Mouse (Mus musculus): ENCODE measurements around the gene Xkr7. TPM values are rescaled to one million over a fixed set of nuclear protein-coding genes. Genes with fewer than 3 reads are reported as not detected.

Xkr7 gene
- polyA plus RNA-seq, 1 experiment from 2014 or later, result not detected

- H3K27me3 ChIP-seq (ENCODE audit: insufficient read depth, low read length), result no peaks in the 10 kb centered on the region
- DNase-seq (no peak), ATAC-seq (ENCODE audit: insufficient read depth) (no peak)
- H3K27ac ChIP-seq (ENCODE audit: low read depth), result no peak overlapping the region
- H3K4me3 ChIP-seq (ENCODE audit: low read depth, low read length), result no peak overlapping the region
- no peaks in the 10 kb centered on the region for H3K9me3 ChIP-seq (ENCODE audit: low read depth, low read length)
- H3K9ac ChIP-seq, result no peak overlapping the region
- no peaks in the 10 kb centered on the region for H3K4me1 ChIP-seq (ENCODE audit: insufficient read depth)
- H3K4me2 ChIP-seq, result no peak overlapping the region
- no peak for TF ChIP-seq CTCF (IDR thresholded peaks at IDR 0.05; ENCODE audit: low read depth)
- H3K36me3 ChIP-seq (ENCODE audit: insufficient read depth), result no peaks in the 10 kb centered on the region
- WGBS, result 59% methylated on average over 7 of the region's 7 CpGs
Measured at GRCm38 (mm10) chr2:153084261-153084976, 52.8 kb downstream of the Xkr7 start.

GRCm38 (mm10) chr2:153085556-153085955 is 53.9 kb downstream of the Xkr7 start:
- H3K4me2 ChIP-seq, result no peak overlapping the region
- no peak overlapping the region for H3K27ac ChIP-seq (ENCODE audit: low read depth)
- no peak for TF ChIP-seq CTCF (IDR thresholded peaks at IDR 0.05; ENCODE audit: low read depth)
- H3K36me3 ChIP-seq (ENCODE audit: insufficient read depth), result no peaks in the 10 kb centered on the region
- H3K4me1 ChIP-seq (ENCODE audit: insufficient read depth), result no peaks in the 10 kb centered on the region
- 80% methylated on average over 6 of the region's 6 CpGs for WGBS
- DNase-seq (no peak), ATAC-seq (ENCODE audit: insufficient read depth) (no peak)
- H3K4me3 ChIP-seq (ENCODE audit: low read depth, low read length), result no peak overlapping the region
- no peaks in the 10 kb centered on the region for H3K9me3 ChIP-seq (ENCODE audit: low read depth, low read length)
- H3K27me3 ChIP-seq (ENCODE audit: insufficient read depth, low read length), result no peaks in the 10 kb centered on the region
- H3K9ac ChIP-seq, result no peak overlapping the region

- Histone ChIP-seq H3K27ac (ENCODE audit: low read depth) (no peak overlapping the region), H3K9ac (no peak overlapping the region), H3K4me1 (ENCODE audit: insufficient read depth) (no peaks in the 10 kb centered on the region), H3K4me3 (ENCODE audit: low read depth, low read length) (no peak overlapping the region), H3K9me3 (ENCODE audit: low read depth, low read length) (no peaks in the 10 kb centered on the region), H3K4me2 (no peak overlapping the region), H3K27me3 (ENCODE audit: insufficient read depth, low read length) (no peaks in the 10 kb centered on the region), H3K36me3 (ENCODE audit: insufficient read depth) (no peaks in the 10 kb centered on the region)
- no peak for TF ChIP-seq CTCF (IDR thresholded peaks at IDR 0.05; ENCODE audit: low read depth)
- WGBS, result 84% methylated on average over 4 of the region's 4 CpGs
- ATAC-seq (ENCODE audit: insufficient read depth) (no peak), DNase-seq (no peak)
Measured at GRCm38 (mm10) chr2:153086166-153086565, 54.5 kb downstream of the Xkr7 start.

- Histone ChIP-seq H3K9ac (no peak overlapping the region), H3K4me1 (ENCODE audit: insufficient read depth) (no peaks in the 10 kb centered on the region), H3K36me3 (ENCODE audit: insufficient read depth) (no peaks in the 10 kb centered on the region), H3K4me3 (ENCODE audit: low read depth, low read length) (no peak overlapping the region), H3K4me2 (no peak overlapping the region), H3K27ac (ENCODE audit: low read depth) (no peak overlapping the region), H3K9me3 (ENCODE audit: low read depth, low read length) (no peaks in the 10 kb centered on the region), H3K27me3 (ENCODE audit: insufficient read depth, low read length) (no peaks in the 10 kb centered on the region)
- no peak for TF ChIP-seq CTCF (IDR thresholded peaks at IDR 0.05; ENCODE audit: low read depth)
- 84% methylated on average over 10 of the region's 10 CpGs for WGBS
- DNase-seq (no peak), ATAC-seq (ENCODE audit: insufficient read depth) (no peak)
Measured at GRCm38 (mm10) chr2:153087091-153087490, 55.4 kb downstream of the Xkr7 start.

GRCm38 (mm10) chr2:153089316-153089715 is 57.7 kb downstream of the Xkr7 start:
- H3K4me1 ChIP-seq (ENCODE audit: insufficient read depth), result no peaks in the 10 kb centered on the region
- H3K36me3 ChIP-seq (ENCODE audit: insufficient read depth), result no peaks in the 10 kb centered on the region
- H3K27me3 ChIP-seq (ENCODE audit: insufficient read depth, low read length), result no peaks in the 10 kb centered on the region
- WGBS, result 58% methylated on average over 2 of the region's 2 CpGs
- H3K9ac ChIP-seq, result no peak overlapping the region
- TF ChIP-seq CTCF (IDR thresholded peaks at IDR 0.05; ENCODE audit: low read depth), result no peak
- no peak overlapping the region for H3K27ac ChIP-seq (ENCODE audit: low read depth)
- ATAC-seq (ENCODE audit: insufficient read depth), result no peak
- no peak overlapping the region for H3K4me3 ChIP-seq (ENCODE audit: low read depth, low read length)
- no peaks in the 10 kb centered on the region for H3K9me3 ChIP-seq (ENCODE audit: low read depth, low read length)
- no peak for DNase-seq
- H3K4me2 ChIP-seq, result no peak overlapping the region

GRCm38 (mm10) chr2:153090551-153091165 is 59.0 kb downstream of the Xkr7 start:
- Histone ChIP-seq H3K27me3 (ENCODE audit: insufficient read depth, low read length) (no peaks in the 10 kb centered on the region), H3K9me3 (ENCODE audit: low read depth, low read length) (no peaks in the 10 kb centered on the region), H3K4me1 (ENCODE audit: insufficient read depth) (no peaks in the 10 kb centered on the region), H3K9ac (no peak overlapping the region), H3K4me3 (ENCODE audit: low read depth, low read length) (no peak overlapping the region), H3K27ac (ENCODE audit: low read depth) (no peak overlapping the region), H3K36me3 (ENCODE audit: insufficient read depth) (no peaks in the 10 kb centered on the region), H3K4me2 (no peak overlapping the region)
- DNase-seq (no peak), ATAC-seq (ENCODE audit: insufficient read depth) (no peak)
- TF ChIP-seq CTCF (IDR thresholded peaks at IDR 0.05; ENCODE audit: low read depth), result no peak
- 35% methylated on average over 10 of the region's 10 CpGs for WGBS

Other genes starting within 250 kb of the Xkr7 start
- gene Bcl2l1, start 200.1 kb upstream of the Xkr7 start, polyA plus RNA-seq (2014; fragmentation: Nextera tagmentation; extraction: Ambion mirVana), result 102 and 103 TPM in 2 replicates
- gene Tpx2, start 183.9 kb upstream of the Xkr7 start, polyA plus RNA-seq (2014; fragmentation: Nextera tagmentation; extraction: Ambion mirVana), result 126 and 128 TPM in 2 replicates
- gene Mylk2, start 120.5 kb upstream of the Xkr7 start, polyA plus RNA-seq (2014; fragmentation: Nextera tagmentation; extraction: Ambion mirVana), result not detected in 2 replicates
- 3.9 and 4.8 TPM in 2 replicates for gene Foxs1, start 98.6 kb upstream of the Xkr7 start, polyA plus RNA-seq (2014; fragmentation: Nextera tagmentation; extraction: Ambion mirVana)
- gene Dusp15, start 80.2 kb upstream of the Xkr7 start, polyA plus RNA-seq (2014; fragmentation: Nextera tagmentation; extraction: Ambion mirVana), result 0.14 TPM in 1 of 2 replicates, not detected in the other
- 0.20 and 0.59 TPM in 2 replicates for gene Ttll9, start 69.4 kb upstream of the Xkr7 start, polyA plus RNA-seq (2014; fragmentation: Nextera tagmentation; extraction: Ambion mirVana)
- 54.5 and 56.8 TPM in 2 replicates for gene Pdrg1, start 16.4 kb upstream of the Xkr7 start, polyA plus RNA-seq (2014; fragmentation: Nextera tagmentation; extraction: Ambion mirVana)
- gene Ccm2l, start 34.1 kb downstream of the Xkr7 start, polyA plus RNA-seq (2014; fragmentation: Nextera tagmentation; extraction: Ambion mirVana), result 5.7 and 6.0 TPM in 2 replicates
- 2.6 and 3.7 TPM in 2 replicates for gene Hck, start 76.6 kb downstream of the Xkr7 start, polyA plus RNA-seq (2014; fragmentation: Nextera tagmentation; extraction: Ambion mirVana)
- gene Tm9sf4, start 129.5 kb downstream of the Xkr7 start, polyA plus RNA-seq (2014; fragmentation: Nextera tagmentation; extraction: Ambion mirVana), result 90.2 and 90.9 TPM in 2 replicates
- gene Tspyl3, start 193.6 kb downstream of the Xkr7 start, polyA plus RNA-seq (2014; fragmentation: Nextera tagmentation; extraction: Ambion mirVana), result 6.6 and 7.5 TPM in 2 replicates
- gene Plagl2, start 209.6 kb downstream of the Xkr7 start, polyA plus RNA-seq (2014; fragmentation: Nextera tagmentation; extraction: Ambion mirVana), result 23.3 TPM in 2 replicates
- 8.5 and 8.7 TPM in 2 replicates for gene Pofut1, start 209.7 kb downstream of the Xkr7 start, polyA plus RNA-seq (2014; fragmentation: Nextera tagmentation; extraction: Ambion mirVana)